Mouse (Mus musculus) granulocyte monocyte progenitor cell, adult 5-6 weeks (primary cell): Measurements from ENCODE around the gene Mfsd4b3. TPM values are rescaled to one million over a fixed set of nuclear protein-coding genes. Genes with fewer than 3 reads are reported as not detected.
"Not testable (repeated sequence)": the region's sequence is repeated elsewhere in the genome, so short reads cannot be mapped to it uniquely, and the experiment has no call there.

Experiments used
- ATAC-seq: replicated peaks from 2 replicates; pipeline ENCODE4 v1.8.0; 2016; ENCODE audit warnings: mild to moderate bottlenecking, moderate TSS enrichment, inconsistent platforms; ENCODE audit not compliant: poor library complexity, severe bottlenecking
- total RNA-seq, 2 experiments: library from RNA; stranded (forward) in 1 of 2; stranded (reverse) in 1 of 2; fragments of 200-712, 200-1000 nt in 1 of 2; fragments of >200 nt in 1 of 2; fragmentation: Nextera tagmentation in 1 of 2; gene quantifications; 2 replicates each; pipeline ENCODE4 v1.2.3; 2014 to 2017

Gene Mfsd4b3
- not detected in 2 replicates for total RNA-seq (2014; fragmentation: Nextera tagmentation)
- total RNA-seq (2017): 0.57 TPM in 1 of 2 replicates, not detected in the other

DNA sequence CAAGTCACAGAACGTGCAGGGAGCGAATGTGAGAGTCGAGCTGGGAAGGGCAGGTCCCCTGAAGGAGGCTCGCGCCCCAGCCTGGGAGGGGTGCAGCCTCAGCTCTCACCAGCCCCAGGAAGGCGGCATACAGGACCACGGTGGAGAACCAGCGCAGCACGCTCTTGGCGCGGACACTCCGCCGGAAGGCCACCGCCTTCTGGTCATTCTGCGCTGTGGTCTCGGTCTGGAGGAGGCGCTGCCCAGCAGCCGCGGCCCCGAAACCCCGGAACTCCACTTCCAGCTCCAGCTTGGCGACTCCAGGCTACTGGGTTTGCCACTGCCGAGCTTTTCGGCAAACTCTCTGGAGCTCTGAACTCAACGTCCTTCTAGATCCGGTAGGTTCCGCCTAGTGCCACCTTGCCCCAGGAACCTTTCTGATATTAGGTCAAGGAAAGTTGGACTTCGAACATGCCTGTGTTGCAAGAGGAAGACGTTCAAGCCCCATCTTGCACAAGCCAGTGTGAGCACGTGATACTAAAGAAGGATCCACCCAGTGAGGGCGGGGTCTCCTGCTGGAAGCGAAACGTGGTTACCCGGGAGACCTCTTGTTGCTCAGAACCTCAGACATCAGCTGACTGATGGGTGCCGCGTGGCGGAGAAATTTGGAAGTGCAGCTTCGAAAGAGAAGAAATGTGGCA, at the start of gene Mfsd4b3:
Gene Mfsd4b3 (minus strand): TSS at position 393 of the 680 bp plus-strand sequence.
- peak; percentile 95 for ATAC-seq

DNA sequence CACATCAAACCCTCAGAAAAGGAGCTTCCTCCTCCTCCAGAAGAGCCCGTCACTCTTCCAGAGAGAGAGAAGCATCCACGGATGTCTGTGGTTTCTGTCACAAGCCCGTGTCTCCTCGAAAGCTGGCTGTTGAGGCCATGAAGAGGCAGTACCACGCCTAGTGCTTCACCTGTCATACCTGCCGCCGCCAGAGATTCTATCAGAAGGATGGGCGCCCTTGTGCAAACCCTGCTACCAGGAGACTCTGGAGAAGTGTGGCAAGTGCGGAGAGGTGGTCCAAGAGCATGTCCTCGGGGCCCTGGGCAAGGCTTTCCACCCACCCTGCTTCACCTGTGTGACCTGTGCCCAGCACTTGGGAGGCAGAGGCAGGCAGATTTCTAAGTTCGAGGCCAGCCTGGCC, 49.6 kb upstream of the Mfsd4b3 start:
- ATAC-seq: no peak

DNA sequence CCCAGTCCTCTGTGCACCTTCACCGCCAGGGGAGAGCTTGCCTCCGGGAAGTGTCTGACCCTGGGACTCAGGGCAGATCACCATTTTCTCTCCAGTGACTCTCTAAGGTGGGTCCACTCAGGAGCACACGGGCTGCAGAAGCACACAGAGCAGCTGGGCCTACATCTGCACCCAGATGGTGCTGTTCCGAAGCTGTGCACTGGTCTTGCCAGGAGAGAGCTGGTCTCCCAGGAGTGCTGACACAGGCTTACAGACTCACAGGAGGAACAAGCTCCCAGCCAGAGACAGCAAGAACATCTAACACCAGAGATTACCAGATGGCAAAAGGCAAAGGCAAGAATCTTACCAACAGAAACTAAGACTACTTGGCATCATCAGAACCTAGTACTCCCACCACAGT, 48.9 kb upstream of the Mfsd4b3 start:
- not testable (repeated sequence) for ATAC-seq

DNA sequence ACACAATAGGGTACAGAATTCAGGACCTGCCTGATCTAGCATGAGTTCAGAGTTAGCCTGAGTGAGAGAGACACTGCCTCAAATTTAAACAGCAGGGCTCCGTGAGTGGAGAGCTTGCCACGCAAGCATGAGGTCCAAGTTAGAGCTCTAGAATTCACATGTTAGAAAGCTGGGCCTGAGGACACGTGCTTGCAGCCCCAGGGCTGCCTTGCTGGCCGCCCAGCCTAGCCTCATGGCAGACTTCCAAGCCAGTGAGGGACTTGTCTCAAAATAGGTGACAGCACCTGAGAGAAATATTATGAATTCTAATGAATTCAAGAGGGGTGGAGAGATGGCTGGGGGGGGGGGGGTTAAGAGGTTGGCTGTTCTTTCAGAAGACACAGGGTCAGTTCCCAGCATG, 48.0 kb upstream of the Mfsd4b3 start:
- no peak for ATAC-seq

DNA sequence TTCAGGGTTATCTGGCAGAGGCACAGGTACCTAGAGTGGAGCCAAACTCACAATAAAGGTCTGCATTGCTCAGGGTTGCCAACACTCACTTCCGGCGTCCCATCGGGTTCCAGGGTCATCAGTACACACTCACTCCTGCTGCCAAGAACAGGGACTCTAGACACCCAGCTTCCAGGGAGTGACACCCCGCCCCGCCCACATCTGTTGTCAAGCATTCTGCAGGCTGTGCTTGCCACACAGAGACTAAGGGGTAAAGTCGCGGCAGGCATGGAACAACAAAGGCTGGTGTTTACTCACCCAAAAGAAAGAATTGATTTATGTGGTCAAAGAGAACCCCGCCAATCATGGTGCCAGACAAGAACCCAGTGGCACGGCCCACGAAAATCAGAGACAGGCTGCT, 47.0 kb upstream of the Mfsd4b3 start:
- ATAC-seq: no peak

DNA sequence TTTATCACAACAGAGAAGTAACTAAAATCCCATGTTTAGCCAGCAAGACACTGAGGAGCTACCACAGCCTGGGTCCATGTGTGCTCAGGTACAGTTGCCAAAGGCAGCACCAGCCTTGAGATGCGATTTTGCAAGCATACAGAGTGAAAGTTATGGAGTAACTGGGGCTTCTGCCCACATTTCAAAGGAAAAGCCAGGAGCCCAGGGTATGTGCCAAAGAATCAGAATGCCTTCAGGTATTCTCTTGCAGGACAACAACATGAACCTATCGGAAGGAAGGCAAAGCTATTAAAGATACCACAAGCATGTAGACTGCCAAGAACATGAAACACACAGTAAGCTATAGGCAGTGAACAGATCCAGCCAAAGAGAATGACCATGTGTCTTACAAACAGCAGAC, 40.8 kb upstream of the Mfsd4b3 start:
- no peak for ATAC-seq

DNA sequence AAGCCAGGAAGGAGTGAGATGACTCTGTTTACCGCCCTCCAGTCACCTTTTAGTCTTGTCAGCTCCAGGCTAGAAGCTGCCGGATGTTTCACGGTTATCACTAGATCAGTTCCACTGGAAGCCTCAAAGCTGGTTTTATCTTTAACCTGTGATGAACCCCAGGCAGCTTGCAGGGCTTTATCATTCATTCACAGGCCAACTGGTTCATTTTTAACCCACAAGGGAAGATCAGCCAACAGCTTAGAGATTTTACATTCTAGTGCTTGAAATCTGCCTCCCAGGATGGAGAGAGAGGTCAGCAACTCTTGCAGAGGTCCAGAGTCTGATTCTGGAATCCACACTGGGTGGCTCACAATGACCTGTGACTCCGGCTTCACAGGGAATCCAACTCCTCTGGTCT, 31.2 kb upstream of the Mfsd4b3 start:
- ATAC-seq: no peak

DNA sequence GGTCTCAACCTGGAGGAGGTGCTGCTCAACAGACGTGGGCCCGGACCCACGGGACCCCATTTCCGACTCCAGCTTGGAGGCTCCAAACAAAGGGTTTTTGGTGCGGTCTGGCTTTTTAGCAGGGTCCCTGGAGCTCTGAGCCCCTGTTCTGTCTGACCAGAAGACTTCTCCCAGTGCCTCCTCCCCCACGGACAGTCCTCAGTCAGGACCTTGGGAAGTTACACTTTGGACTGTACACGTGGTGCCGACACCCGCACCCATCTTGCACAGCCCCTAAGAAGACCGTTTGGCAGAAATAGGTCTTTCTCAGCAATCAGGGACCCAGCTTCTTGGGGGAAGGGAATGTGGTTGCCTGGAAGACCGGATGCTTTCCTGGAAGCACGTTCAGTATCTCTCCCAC, 26.5 kb upstream of the Mfsd4b3 start, which contains the start of gene Mfsd4b5:
Gene Mfsd4b5 (minus strand): TSS at position 181 of the 400 bp plus-strand sequence.
- ATAC-seq: no peak

DNA sequence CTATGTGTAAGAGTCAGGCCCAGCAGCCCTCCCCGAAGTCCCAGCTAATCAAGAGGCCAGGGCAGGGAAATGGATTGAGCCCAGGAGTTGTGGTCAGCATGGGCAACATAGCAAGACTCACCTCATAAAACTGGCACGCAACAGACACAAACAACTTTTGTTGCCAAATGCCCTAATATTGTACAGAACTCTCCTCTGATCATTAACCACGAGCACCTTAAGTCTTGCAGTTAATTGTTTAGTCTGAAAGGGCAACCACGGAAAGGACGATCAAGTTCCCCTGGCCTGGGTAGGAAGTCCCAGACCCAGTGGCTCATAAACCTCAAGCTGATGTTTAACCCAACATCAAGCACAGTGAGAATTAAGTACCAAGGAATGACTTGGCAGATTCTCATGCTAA, 22.7 kb upstream of the Mfsd4b3 start:
- no peak for ATAC-seq

DNA sequence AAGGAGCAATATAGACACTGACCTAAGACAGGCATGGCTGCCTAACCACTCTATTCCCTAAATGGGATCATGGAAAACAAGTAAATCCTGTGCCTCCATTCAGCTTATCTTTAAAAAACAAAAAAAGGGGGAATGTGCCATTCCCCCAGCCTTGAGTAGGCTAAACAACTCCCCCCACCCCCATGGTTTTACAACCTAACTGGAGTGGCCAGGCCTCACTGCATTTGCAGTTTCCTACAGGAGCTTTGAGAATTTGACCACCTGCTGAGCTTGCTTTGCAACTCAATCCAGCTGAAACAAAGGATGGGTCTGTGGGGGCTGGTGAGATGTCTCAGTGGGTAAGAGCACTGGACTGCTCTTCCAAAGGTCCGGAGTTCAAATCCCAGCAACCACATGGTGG, 18.3 kb upstream of the Mfsd4b3 start:
- no peak for ATAC-seq

DNA sequence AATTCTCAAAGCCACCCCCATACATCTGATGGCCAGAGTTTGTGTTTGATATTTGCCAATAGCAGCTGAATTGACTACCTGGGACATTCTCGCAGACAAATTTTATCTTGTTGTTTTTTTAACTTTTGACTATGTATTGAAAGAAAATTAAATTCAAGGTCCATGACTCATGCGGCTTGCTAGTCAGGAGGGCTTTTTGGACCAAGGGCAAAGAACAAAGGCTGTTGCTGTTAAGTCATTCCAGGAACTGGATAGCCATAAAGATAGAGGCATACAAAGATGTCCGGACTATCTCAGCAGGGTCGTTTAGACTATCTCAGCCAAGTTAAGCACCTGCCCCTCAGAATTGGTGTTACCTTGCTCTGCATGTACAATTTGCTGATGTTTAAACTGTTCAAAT, 17.4 kb upstream of the Mfsd4b3 start:
- ATAC-seq: no peak

DNA sequence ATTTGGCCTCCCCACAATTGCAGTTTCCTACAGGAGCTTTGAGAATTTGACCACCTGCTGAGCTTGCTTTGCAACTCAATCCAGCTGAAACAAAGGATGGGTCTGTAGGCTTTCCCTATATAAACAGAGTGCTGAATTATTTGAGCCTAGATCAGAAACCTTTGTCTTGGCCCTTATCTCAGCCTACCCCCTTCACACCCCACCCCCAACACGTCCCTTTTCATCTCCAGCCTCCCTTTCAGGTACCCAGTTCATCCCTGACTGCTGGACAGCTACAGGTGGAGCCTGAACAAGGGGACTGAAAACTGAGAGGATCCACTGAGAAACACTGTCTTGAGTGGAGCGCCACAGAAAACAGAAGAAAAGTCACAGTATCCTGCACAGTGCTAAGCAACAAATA, 15.8 kb upstream of the Mfsd4b3 start:
- no peak for ATAC-seq

DNA sequence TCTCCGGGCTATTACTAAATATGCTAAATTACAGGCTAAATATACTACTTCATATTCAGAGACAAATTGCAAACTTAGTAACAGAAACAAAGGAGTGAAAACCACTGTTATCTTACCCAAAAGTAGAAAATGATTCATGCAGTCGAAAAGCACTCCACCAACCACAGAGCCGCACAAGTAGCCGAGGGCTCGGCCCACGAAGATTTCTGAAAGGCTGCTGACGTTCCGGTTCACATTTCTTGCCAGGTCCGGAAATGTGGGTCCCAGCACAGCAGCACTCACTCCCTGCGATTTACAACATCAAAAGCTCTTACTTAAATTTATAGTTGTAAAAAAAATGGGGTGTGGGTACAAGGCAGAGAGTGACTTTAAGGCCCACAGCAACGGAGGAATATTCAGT, 15.0 kb upstream of the Mfsd4b3 start:
- no peak for ATAC-seq

DNA sequence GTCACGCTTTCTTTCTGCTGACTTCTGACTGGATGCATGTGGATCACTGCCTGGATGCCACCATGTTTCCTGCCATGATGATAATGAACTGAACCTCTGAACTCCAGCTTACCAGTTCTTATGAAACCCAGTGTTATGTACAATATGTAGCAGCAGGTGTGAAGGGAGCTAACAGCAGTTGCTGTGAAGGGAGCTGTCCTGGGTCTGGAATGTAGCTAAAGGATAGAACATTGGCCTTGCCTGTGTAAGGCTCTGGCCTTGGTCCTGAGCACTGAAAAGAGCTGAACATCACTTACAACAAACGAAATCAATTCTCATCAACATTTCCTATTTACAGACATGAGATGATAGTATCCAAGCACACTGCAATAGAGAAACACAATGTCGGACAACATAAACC, 7.6 kb upstream of the Mfsd4b3 start:
- ATAC-seq: no peak

DNA sequence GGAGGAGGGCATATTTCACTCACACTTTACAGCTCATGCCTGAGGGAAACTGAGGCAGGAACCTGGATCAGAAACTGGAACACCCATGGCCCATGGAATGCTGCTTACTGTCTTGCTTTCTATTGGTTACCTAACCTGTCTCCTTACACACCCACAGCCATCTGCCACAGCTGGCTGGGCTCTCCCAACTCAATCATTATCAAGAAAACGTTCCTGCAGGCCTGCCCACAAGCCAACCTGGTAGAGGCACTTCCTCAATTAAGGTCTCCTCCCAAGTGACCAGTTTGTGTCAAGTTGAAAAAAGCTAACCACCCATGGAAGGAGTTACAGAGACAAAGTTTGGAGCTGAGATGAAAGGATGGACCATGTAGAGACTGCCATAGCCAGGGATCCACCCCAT, 2.0 kb upstream of the Mfsd4b3 start:
- ATAC-seq: no peak

DNA sequence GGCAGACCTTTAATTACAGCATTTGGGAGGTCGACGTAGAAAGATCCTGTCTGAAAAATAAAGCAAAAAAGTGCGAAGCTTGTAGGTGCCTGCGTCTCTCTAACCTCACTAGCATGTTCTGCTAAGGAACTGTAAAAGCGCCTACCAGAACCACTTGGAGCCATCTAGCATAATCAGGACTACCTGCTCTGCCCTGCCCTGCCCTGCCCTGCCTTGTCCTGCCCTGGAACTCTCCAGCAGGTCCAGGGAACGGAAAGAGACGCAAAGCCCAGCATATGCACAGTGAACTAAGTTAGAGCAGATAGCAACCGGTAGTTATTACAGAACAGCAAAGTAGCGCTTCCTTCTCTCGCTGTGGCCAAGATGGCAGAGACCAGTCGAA, 479 bp upstream of the Mfsd4b3 start:
- ATAC-seq: no peak

DNA sequence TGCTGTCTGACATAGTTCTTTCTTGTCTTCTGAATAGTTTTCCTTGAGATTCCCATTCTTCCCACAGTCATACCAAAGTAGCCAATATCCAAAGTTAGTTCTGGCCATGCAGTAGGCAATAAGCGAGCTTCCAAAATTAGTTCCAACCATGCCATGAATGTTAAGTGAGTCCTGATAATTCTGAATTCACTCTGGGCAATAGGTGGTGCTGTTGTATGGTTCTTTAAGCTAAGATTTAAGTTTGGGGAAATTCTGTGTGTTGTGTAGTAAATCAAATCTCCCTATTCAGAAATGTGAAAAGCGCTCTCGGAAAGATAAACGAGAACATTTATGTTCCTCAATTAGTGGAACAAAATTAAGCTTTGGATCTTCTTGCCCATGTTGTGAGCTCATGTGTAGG, 1.7 kb downstream of the Mfsd4b3 start:
- no peak for ATAC-seq

DNA sequence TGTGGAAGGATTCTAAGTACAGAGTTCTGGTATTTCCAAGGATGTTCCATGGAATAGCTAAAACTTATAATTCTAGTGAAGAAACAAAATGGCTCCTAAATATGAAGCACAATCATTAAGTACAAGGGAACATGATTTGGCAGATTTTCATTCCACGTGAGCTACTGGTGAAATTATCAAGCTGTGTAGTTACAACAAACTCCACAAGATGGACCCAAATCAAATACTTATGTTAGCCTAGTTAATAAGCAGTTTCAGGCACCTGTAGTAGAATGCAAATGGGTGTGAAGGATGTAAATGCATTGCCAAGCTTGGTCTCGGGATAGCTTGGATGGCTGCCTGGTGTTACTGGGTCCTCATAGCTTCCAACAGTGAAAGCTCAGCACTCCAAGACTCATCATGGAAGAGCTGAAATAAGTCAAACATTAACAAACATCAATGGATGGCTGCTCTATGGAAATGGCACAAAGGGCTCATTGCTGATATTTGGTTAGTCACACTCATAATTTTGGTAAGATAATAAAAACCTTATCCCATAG, 3.5 kb downstream of the Mfsd4b3 start:
- ATAC-seq: no peak

DNA sequence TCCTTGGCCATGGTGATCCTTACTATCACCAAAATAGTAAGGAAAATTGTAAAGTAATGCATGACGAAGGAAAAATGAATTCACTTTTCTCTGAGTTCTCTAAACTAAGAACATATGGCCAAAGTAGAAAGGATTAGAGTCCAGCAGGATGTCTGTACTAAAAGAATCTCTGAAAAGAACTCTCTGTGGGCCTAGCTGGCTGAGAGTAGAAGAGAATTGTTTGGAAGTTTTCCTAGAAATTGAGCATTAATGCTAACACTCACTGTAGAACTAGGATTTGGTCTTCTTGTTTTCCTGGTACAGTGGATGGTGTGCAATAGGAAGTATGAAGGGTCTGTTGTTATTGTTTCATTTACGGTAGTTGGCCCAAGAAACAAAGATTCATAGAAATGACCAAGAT, 4.8 kb downstream of the Mfsd4b3 start:
- no peak for ATAC-seq

DNA sequence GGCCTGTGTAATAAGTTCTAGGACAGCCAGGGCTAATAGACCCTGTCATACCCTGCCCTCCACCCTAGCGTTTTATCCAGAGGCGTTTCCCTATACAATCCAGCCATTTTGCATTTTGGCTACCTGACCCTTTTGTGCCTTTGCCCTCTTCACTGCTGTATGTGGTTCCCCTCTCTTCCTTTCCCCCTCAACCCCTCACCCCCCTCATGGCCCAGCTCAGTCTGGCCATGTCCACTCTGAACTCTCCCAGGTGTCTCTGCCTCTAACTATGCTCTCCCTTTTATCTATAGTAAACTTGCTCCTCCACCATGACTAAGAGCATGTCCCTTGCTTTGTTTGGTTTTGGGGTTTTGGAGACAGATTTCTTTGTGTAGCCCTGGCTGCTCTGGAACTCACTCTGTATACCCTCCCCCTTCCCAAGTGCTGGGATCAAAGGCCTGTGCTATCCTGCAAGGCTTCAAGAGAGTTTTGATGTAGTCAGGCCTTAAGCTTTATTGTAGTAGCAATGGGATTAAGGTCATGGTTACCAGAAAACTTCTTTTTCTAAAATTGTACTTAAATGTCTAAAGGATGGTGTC, 10.5 kb downstream of the Mfsd4b3 start:
- ATAC-seq: no peak

DNA sequence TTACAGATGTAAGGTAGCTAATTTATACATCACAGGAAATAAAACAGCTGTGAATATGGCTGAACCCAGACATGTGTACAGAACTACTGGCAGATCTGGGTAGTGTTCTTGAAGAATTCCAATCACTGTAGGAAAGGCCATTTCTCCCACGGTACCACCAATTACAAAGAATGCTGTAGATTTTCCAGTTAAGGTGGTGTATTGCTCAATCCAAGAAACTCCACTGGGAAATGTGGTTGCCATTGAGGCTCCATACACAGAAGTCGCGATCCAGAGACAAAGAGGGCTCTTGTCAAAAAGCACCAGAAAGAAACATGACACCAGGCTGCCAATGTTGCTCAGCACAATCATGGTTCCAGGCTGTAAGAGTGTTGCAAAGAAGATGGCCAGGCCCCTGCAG, 12.8 kb downstream of the Mfsd4b3 start:
- not testable (repeated sequence) for ATAC-seq

DNA sequence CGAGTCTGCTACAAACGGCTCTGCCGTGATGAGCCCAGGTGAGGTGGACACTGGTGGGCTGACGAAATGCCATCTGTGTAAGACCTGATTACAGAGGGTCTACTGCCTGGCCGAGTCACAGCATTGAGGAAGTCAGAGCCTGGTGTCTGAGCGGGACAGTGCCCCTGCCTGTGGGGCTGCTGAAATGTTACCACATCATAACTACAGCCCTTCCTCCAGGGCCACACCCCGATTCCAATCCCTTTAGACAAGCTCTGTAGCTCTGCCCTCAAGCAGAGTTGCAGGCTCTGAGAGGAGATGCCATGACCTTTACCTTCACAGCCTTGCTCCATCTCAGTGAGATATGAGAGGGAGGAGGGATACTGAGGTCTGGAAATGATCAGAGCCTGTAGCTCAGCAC, 23.4 kb downstream of the Mfsd4b3 start:
- peak; percentile 98 for ATAC-seq
